Comparison of ENCODE assay signal across 22 mouse cellular contexts in genomic region chr2:37530766-37531165, GRCm38 (mm10). TPM values are rescaled to one million over a fixed set of nuclear protein-coding genes. Genes with fewer than 3 reads are reported as not detected.
A peak's percentile ranks its signal among the peaks of the same experiment; 100 is the strongest.
DNase-seq lines count a peak whose midpoint lies in the region; ATAC-seq and TF ChIP-seq lines count a peak whose summit lies in the region.
"Had no signal": no experiment of that assay in that cellular context is flagged by ENCODE, and none has a peak within 500 bp of the region (broad histone marks: within the 10 kb centered on the region; RNA-seq: fewer than 3 reads in every experiment).

No protein-coding gene starts in this region.

- no peak for ATAC-seq in megakaryocyte progenitor cell, adult 5-6 weeks (replicated peaks; ENCODE audit: poor library complexity)
- ATAC-seq: activated CD4-positive, CD25-positive, alpha-beta regulatory T cell, adult 4 months; CD4-positive, CD25-positive, alpha-beta regulatory T cell, adult 4 months; Patski had no signal

- no peak overlapping the region for H3K4me3 ChIP-seq in layer of hippocampus, adult 2 months

- DNase-seq in layer of hippocampus, adult 2 months (ENCODE audit: low spot score in 2 of 2) = no peak
- no peak for DNase-seq in layer of hippocampus, postnatal 36 days
- peak; percentile 55 for DNase-seq in adipocyte (ENCODE audit: low spot score)
- peak; percentile 77 for DNase-seq in fat pad, adult 2 months (ENCODE audit: extremely low read depth, low read depth, low spot score)
- peak; percentile 90 for DNase-seq in gonadal fat pad, adult 2 months (ENCODE audit: low read depth)
- no peak for DNase-seq in spleen, adult 12 weeks (ENCODE audit: low spot score)
- DNase-seq in heart, adult 8-10 months (ENCODE audit: low spot score) = no peak
- DNase-seq: adrenal gland, adult 2 months; adrenal gland, adult 8-10 months; adrenal gland, postnatal 10 days; adrenal gland, postnatal 14 days; adrenal gland, postnatal 25 days; adrenal gland, postnatal 36 days; B cell, adult 2 months; cerebellum, adult 11 months; cerebellum, adult 11-12 months; cerebellum, adult 18-20 months had no signal

- H3K27ac ChIP-seq in layer of hippocampus, adult 2 months = peak overlapping the region; percentile 46; the same call in 1 of the 2 replicates

- TF ChIP-seq CTCF in layer of hippocampus, adult 2 months (conservative IDR thresholded peaks at IDR 0.05) = no peak

RNA-seq across cellular contexts. Expression of gene Gpr21, which starts 14.6 kb away (rescaled TPM):
- total RNA-seq in layer of hippocampus, adult 2 months (2021) = 1 to 10 TPM; 2.7 to 3.5 TPM
- total RNA-seq in layer of hippocampus, postnatal 36 days (2021) = 1 to 10 TPM; 2.2 to 3.4 TPM
- 0.27 and 0.32 TPM in 2 replicates for polyA plus RNA-seq in gonadal fat pad, adult 2 months (2012; rRNA removed)
- total RNA-seq in heart, adult 8-10 months (2022) = under 1 TPM; 0.34 to 0.63 (median 0.45) TPM
- total RNA-seq in megakaryocyte progenitor cell, adult 5-6 weeks (2015) = 1.5 and 1.7 TPM in 2 replicates
- total RNA-seq in megakaryocyte progenitor cell, adult 5-6 weeks (2017) = 0.29 and 0.88 TPM in 2 replicates
- polyA plus RNA-seq: G1E had no signal

Comparison
In these comparisons a context has a peak if more than half of its experiments do, and no peak if none do; other contexts are left out.
1. DNase-seq: peak in adipocyte (single experiment), fat pad, adult 2 months (single experiment) and gonadal fat pad, adult 2 months (single experiment); none in layer of hippocampus, adult 2 months (0 of 2), layer of hippocampus, postnatal 36 days (0 of 2), spleen, adult 12 weeks (single experiment) and heart, adult 8-10 months (single experiment).